Comparison of ENCODE assay signal across 15 mouse cellular contexts in the genomic region with DNA sequence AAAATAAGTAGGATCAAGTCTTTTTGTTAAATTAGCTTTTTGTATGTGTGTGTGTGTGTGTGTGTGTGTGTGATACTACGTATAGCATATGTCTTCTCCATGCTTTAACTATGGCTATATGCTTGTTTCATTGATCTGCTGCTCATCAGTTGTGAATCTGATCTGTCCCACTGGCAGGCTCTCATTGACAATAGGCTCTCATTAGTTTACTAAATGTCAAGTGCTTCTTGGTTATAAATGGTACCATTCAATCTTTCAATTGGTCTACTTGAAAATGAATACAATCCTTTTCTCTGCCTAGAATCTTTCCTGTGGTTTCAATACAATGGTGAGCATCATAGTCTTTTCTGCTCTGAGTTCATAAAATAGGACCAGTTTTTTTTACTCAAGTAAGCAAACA.
"Had no signal": no experiment of that assay in that cellular context is flagged by ENCODE, and none has a peak within 500 bp of the region (broad histone marks: within the 10 kb centered on the region; RNA-seq: fewer than 3 reads in every experiment).

No protein-coding gene starts in this region.

- H3K4me2 ChIP-seq: neural tube, embryonic 15.5 days; stomach, embryonic 15.5 days had no signal

- H3K9me3 ChIP-seq: neural tube, embryonic 15.5 days; stomach, embryonic 15.5 days had no signal

- H3K9ac ChIP-seq: neural tube, embryonic 15.5 days; stomach, embryonic 15.5 days had no signal

- H3K27me3 ChIP-seq: neural tube, embryonic 15.5 days; stomach, embryonic 15.5 days had no signal

- H3K27ac ChIP-seq: neural tube, embryonic 15.5 days; stomach, embryonic 15.5 days; stomach, postnatal 0 days had no signal

- H3K4me3 ChIP-seq: neural tube, embryonic 15.5 days; stomach, embryonic 15.5 days had no signal

- DNase-seq: retina, postnatal 1 day; right cerebral cortex, adult 18-20 months; right cerebral cortex, postnatal 14 days; right cerebral cortex, postnatal 25 days; right cerebral cortex, postnatal 4 days; spleen, adult 18-20 months; thymus, adult 18-20 months; thymus, adult 2 months; thymus, postnatal 14 days; thymus, postnatal 25 days; thymus, postnatal 36 days; thymus, postnatal 4 days had no signal

- H3K36me3 ChIP-seq: neural tube, embryonic 15.5 days; stomach, embryonic 15.5 days had no signal

- H3K4me1 ChIP-seq: neural tube, embryonic 15.5 days; stomach, embryonic 15.5 days had no signal
